Mouse (Mus musculus): ENCODE measurements around the gene Gm7714.
"Not testable (repeated sequence)": the region's sequence is repeated elsewhere in the genome, so short reads cannot be mapped to it uniquely, and the experiment has no call there.

The Gm7714 gene

DNA sequence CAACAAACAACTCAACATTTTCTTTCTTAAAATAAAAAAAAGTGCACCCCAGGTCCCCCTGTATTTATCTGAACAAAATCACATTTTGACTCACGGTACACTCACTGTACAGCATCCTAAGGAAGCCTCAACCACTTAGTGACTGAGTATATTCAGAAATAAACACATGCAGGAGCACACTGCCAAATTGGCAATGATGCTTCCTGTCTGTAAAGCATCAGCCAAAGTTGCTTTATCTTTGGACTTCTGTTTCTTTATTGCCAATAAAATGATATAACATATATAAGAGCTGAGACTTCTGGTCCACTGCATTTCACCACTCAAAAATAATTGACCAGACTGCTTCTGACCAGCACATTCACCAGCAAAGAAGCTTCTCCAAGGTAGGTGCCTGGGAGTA lies at the start of gene Gm7714:
Gene Gm7714 (plus strand): TSS at position 301 of the 400 bp plus-strand sequence.
- no peak for DNase-seq (ENCODE audit: low read depth, low spot score)

DNA sequence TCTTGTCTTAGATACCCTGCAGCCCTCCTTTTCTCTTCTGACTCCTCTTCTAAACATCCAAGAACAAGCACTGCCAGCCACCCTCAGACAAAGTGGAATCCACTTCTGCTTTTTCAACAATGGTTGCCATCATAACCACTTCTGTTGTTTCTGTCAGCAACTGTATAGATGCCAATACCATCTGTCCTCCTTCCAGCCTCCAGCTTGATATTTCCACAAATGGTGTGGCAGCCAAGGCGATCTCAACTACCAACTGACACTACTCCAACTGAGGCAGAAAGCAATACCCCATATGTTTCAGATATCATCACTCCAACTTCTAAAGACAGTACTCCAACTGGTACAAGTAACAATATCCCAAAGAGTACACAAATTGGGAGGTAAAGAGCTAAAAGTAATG lies 12.2 kb upstream of the Gm7714 start:
- peak; percentile 28 for DNase-seq (ENCODE audit: low read depth, low spot score)

DNA sequence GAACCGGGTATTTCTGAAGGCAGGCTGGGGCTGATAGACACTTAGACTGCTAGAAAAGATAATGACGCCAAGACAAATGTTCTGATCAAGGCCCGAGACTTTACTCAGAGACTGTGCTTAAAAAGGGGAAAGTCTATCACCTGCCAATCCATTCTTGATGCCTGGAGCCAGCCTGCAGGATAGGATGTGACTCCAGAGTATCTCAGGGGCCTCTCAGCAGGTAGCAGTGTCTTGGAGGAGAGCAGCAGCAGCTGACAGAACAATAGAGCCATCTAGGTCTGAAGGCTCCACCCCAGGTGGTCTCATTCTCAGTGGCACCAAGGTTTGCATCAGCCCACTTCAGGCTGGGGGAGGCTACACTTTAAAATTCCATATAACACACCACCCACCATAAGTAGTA lies 42.6 kb downstream of the Gm7714 start:
- not testable (repeated sequence) for DNase-seq (ENCODE audit: low read depth, low spot score)

DNA sequence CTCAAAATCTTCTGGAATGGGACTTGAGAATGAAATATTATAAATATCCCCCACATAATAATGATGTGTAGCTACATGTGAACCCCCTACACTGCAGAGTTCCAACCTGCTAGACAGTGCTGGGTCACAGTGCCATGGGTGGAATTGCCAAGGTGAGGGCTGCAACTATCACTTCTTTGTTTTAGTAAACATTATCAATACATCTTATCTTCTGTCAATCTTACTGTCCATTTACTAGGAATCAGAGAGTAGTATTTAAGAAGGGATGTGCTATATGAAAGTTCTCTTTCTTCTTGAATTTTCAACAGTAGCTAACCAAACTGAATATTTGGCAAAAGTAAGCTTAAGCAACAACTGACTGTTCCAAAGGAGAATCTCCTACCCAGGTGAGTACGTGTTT lies 48.3 kb downstream of the Gm7714 start, which contains the start of gene Prol1:
Gene Prol1 (plus strand): TSS at position 301 of the 400 bp plus-strand sequence.
- no peak for DNase-seq (ENCODE audit: low read depth, low spot score)
